Mouse (Mus musculus) neural tube, embryonic 11.5 days (tissue): ENCODE measurements around the gene Sgip1. TPM values are rescaled to one million over a fixed set of nuclear protein-coding genes. Genes with fewer than 3 reads are reported as not detected.

Source experiments
- ATAC-seq: fragments of 200-750 bp; cut with Nextera tagmentation; 2 replicates; pipeline ENCODE4 v1.8.0; 2017; ENCODE audit warnings: moderate number of reproducible peaks, mild to moderate bottlenecking, moderate TSS enrichment, moderate library complexity; ENCODE audit not compliant: insufficient read depth, low FRiP score, low TSS enrichment
- DNase-seq: peaks from one replicate; pipeline ENCODE4 v3.0.0-alpha.2; 2015; ENCODE audit warnings: low spot score
- H3K27ac ChIP-seq: fragments of 300-500 bp; sonication (generic); 2 replicates; pipeline ENCODE4 v1.5.1; 2014; ENCODE audit warnings: low read depth, mild to moderate bottlenecking, low read length
- H3K27me3 ChIP-seq: fragments of 300-500 bp; sonication (generic); 2 replicates; pipeline ENCODE4 v1.6.1; 2014; ENCODE audit warnings: mild to moderate bottlenecking, low read length, mixed read lengths; ENCODE audit not compliant: control insufficient read depth, insufficient read depth
- H3K36me3 ChIP-seq: fragments of 300-500 bp; sonication (generic); 2 replicates; pipeline ENCODE4 v1.6.1; 2014; ENCODE audit warnings: mild to moderate bottlenecking, low read length, moderate library complexity, mixed read lengths; ENCODE audit not compliant: control insufficient read depth, insufficient read depth
- H3K4me1 ChIP-seq: fragments of 300-500 bp; sonication (generic); 2 replicates; pipeline ENCODE4 v1.6.1; 2014; ENCODE audit warnings: low read length, mixed read lengths; ENCODE audit not compliant: control insufficient read depth, insufficient read depth
- H3K4me2 ChIP-seq: fragments of 300-500 bp; sonication (generic); 2 replicates; pipeline ENCODE4 v1.6.1; 2014; ENCODE audit warnings: low read depth, mild to moderate bottlenecking, moderate library complexity
- H3K4me3 ChIP-seq: fragments of 300-500 bp; sonication (generic); 2 replicates; pipeline ENCODE4 v1.5.1; 2014; ENCODE audit warnings: low read depth, low read length
- H3K9ac ChIP-seq: fragments of 300-500 bp; sonication (generic); 2 replicates; pipeline ENCODE4 v1.6.1; 2014; ENCODE audit warnings: mild to moderate bottlenecking, low read length
- H3K9me3 ChIP-seq: fragments of 300-500 bp; sonication (generic); 2 replicates; pipeline ENCODE4 v1.6.1; 2016; ENCODE audit warnings: low read length; ENCODE audit not compliant: control insufficient read depth
- WGBS: fragments of 180-500 bp; shearing (Covaris S2); extraction: QIAGEN DNeasy Blood & Tissue Kit; methylation state at CpG from one replicate; pipeline ENCODE4 v1.1.7; 2014; 5-methylcytosine and 5-hydroxymethylcytosine counted together
- polyA plus RNA-seq: library from polyadenylated mRNA; unstranded; fragments of >200 nt; fragmentation: Nextera tagmentation; extraction: Ambion mirVana; gene quantifications from 2 replicates; pipeline ENCODE4 v1.2.1, GENCODE M21; 2014

Gene Sgip1
- polyA plus RNA-seq, 1 experiment from 2014 or later: 20.0 TPM

DNA sequence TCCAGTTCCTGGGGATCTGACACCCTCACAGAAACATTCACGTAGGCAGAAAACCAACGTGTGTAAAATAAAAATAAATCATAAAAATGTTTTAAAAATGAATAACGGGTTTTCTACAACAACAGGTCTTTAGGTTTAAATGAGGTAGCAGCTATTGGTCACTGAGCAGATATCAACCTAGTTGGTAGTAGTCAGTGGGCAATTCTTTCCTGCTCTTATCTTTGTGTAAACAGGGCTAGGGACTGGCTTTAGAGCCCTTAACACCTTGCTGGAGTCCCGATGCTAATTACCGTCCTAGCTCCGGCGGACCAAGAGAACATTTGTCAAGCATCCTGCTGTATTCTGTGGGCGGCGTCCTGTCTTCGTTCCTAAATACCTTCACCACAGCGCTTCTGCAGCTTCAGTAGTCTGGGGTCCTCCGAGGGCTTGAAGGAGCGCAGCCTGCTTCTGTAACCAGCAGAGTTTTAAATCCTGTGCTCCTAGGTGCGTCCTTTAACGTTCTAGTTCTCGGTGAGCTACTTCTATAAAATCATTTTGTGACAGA is 236.8 kb downstream of the Sgip1 start:
- Histone ChIP-seq H3K27ac (no peak overlapping the region), H3K9me3 (no peaks in the 10 kb centered on the region), H3K36me3 (no peaks in the 10 kb centered on the region), H3K27me3 (peaks cover 2% of the 10 kb centered on the region; the same call in 1 of the 2 replicates), H3K9ac (no peak overlapping the region), H3K4me1 (peaks cover 6% of the 10 kb centered on the region; the same call in 1 of the 2 replicates), H3K4me3 (no peak overlapping the region), H3K4me2 (peak overlapping the region; percentile 63)
- ATAC-seq (0 out of 2 replicates have a peak, but pooled peaks have one; percentile 9), DNase-seq (peak; percentile 21)
- 9% methylated on average over 16 of the region's 16 CpGs for WGBS

DNA sequence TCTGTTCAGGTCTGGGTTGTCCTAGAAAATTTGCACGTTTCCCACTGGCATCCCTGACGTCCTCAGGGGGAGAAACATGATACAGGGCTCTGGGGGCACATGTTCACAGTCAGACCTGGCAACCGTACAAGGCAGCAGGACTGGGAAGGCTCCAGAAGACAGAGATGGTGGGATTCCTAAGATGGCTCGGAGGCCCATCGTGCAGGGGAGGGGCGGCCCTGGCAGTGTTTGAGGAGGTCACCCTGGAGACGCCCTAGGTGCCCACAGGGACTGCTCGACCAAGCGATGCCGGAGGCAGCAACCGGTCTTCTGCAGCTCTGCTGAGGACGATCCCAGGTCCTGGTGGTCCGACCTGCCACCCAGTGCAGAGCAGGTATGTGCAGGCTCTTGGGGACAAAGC is 237.3 kb downstream of the Sgip1 start, which contains the start of gene Tctex1d1:
Gene Tctex1d1, plus strand, starts transcription at position 167 of the 400 bp plus-strand sequence.
- H3K27me3 ChIP-seq: peaks cover 2% of the 10 kb centered on the region; the same call in 1 of the 2 replicates
- H3K4me3 ChIP-seq: peak within 1 kb of the TSS; percentile 28
- H3K9ac ChIP-seq: peak within 1 kb of the TSS; percentile 26; the same call in 1 of the 2 replicates
- no peak within 1 kb of the TSS for H3K27ac ChIP-seq
- H3K4me1 ChIP-seq: peaks cover 6% of the 10 kb centered on the region; the same call in 1 of the 2 replicates
- DNase-seq (peak; percentile 46), ATAC-seq (peak; percentile 16; the same call in 1 of the 2 replicates)
- 4% methylated on average over 13 of the region's 13 CpGs for WGBS
- H3K36me3 ChIP-seq: no peaks in the 10 kb centered on the region
- H3K9me3 ChIP-seq: no peaks in the 10 kb centered on the region
- peak within 1 kb of the TSS; percentile 63 for H3K4me2 ChIP-seq

DNA sequence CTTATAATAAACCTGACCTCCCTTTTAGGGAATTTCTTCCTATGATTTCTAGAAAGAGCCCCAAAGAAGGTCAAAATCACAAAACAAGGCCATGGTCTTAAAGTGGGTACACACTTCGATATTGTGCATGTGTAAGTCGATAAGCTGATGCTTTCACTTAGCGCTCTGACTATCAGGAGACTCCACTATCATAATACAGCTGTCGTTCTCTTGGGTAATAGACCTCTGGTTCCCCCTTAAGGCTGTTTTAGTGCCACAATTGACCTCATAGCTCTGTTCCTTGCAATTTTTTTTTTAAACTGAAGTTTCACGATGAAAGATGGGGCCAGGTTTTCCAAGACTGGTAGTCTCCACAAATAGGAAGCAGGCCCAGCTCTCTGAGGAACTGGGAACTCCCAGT is 238.3 kb downstream of the Sgip1 start:
- no peaks in the 10 kb centered on the region for H3K36me3 ChIP-seq
- H3K27me3 ChIP-seq: peaks cover 2% of the 10 kb centered on the region; the same call in 1 of the 2 replicates
- no peak overlapping the region for H3K4me2 ChIP-seq
- peaks cover 6% of the 10 kb centered on the region; the same call in 1 of the 2 replicates for H3K4me1 ChIP-seq
- no peak overlapping the region for H3K4me3 ChIP-seq
- H3K9me3 ChIP-seq: no peaks in the 10 kb centered on the region
- no peak for ATAC-seq
- H3K27ac ChIP-seq: no peak overlapping the region
- H3K9ac ChIP-seq: no peak overlapping the region
- WGBS: 65% methylated on average over 5 of the region's 5 CpGs
- no peak for DNase-seq

DNA sequence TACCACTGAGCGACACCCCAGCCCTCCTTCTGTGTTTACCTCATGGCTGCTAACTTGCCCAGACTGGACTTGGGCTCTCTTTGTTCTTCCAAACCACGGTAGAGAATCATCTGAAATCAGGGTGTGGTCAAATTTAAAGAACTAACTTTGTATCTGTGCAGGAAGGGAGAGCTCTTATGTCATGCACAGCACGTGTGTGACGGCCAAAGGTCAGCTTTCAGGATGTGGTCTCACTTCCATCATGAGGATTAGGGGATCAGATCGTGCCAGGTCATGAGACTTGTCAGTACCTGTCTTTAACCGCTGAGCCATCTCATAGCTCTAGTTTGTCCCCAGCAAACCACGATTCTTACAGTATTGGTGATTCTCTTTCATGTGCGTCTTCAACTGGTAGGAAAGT is 240.6 kb downstream of the Sgip1 start:
- Histone ChIP-seq H3K4me2 (no peak overlapping the region), H3K9ac (no peak overlapping the region), H3K4me3 (no peak overlapping the region), H3K9me3 (no peaks in the 10 kb centered on the region), H3K4me1 (peaks cover 6% of the 10 kb centered on the region; the same call in 1 of the 2 replicates), H3K27ac (no peak overlapping the region), H3K36me3 (no peaks in the 10 kb centered on the region), H3K27me3 (peaks cover 2% of the 10 kb centered on the region; the same call in 1 of the 2 replicates)
- no peak for DNase-seq
- 91% methylated on average over 8 of the region's 8 CpGs for WGBS
- no peak for ATAC-seq

DNA sequence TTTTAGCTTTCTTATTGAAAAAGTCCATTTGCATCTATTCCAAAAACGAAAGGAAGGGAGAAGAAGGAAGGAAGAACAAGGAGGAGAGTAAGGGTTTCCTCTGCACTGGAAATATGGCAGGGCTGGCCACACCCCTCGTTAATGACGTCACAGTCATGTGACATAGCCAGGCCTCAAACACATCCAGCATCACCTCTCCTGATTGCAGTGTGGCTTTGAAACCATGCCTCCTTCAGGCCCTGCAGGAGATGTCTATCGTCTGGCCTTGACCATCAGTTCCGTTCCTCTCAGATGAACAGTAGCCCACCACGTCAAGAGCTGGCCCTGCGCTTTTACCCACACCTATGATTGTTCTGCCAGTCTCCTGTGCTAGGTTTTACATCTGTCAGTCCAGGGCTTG is 245.1 kb downstream of the Sgip1 start:
- Histone ChIP-seq H3K9ac (no peak overlapping the region), H3K4me1 (no peaks in the 10 kb centered on the region), H3K4me2 (no peak overlapping the region), H3K4me3 (no peak overlapping the region), H3K27ac (no peak overlapping the region), H3K27me3 (no peaks in the 10 kb centered on the region), H3K36me3 (no peaks in the 10 kb centered on the region), H3K9me3 (no peaks in the 10 kb centered on the region)
- WGBS: 80% methylated on average over 7 of the region's 7 CpGs
- no peak for DNase-seq
- ATAC-seq: no peak

DNA sequence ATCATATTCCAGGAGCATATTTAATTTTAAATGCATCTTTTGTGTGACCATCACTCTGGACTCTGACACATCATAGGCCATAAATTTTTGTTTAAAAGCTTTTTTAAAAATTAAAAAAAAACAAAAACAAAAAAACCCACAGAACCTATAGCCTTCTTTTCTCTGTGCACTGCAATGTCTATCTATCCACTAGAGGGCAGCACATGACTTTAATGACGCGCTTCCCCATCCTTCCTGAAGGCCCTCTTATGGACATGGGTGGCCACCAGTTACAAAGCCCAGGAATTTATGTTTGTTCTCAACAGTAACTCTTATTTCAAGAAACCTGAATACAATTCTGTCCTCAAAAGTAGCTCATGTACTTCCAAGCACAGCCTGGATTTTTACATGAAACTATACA is 245.8 kb downstream of the Sgip1 start:
- no peaks in the 10 kb centered on the region for H3K36me3 ChIP-seq
- no peak overlapping the region for H3K9ac ChIP-seq
- 2% methylated on average over 2 of the region's 2 CpGs for WGBS
- ATAC-seq (peak; percentile 68; the same call in 1 of the 2 replicates), DNase-seq (peak; percentile 44)
- no peaks in the 10 kb centered on the region for H3K27me3 ChIP-seq
- H3K4me1 ChIP-seq: no peaks in the 10 kb centered on the region
- H3K27ac ChIP-seq: no peak overlapping the region
- H3K4me3 ChIP-seq: no peak overlapping the region
- no peaks in the 10 kb centered on the region for H3K9me3 ChIP-seq
- no peak overlapping the region for H3K4me2 ChIP-seq

DNA sequence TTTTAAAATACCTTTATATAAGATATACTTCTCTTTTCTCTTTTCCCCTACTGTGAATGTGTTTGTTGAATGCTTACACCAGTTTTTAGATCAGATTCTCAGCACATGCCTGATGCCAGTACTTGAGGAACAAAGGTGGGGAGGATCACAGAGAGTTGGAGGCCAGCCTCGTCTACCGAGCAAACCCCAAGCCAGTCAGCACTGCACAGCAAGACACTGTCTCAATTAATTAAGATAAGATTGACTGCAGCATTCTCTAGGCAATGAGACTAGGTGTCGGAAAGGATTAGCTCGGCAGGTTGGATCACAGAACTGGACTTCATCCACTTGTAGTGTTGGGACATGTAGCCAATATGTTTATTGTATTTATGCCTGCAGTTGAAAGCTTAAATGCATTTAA is 246.2 kb downstream of the Sgip1 start:
- DNase-seq (no peak), ATAC-seq (no peak)
- no peaks in the 10 kb centered on the region for H3K4me1 ChIP-seq
- H3K36me3 ChIP-seq: no peaks in the 10 kb centered on the region
- 72% methylated on average over 4 of the region's 4 CpGs for WGBS
- no peaks in the 10 kb centered on the region for H3K27me3 ChIP-seq
- H3K4me2 ChIP-seq: no peak overlapping the region
- H3K9ac ChIP-seq: no peak overlapping the region
- H3K9me3 ChIP-seq: no peaks in the 10 kb centered on the region
- no peak overlapping the region for H3K4me3 ChIP-seq
- no peak overlapping the region for H3K27ac ChIP-seq

DNA sequence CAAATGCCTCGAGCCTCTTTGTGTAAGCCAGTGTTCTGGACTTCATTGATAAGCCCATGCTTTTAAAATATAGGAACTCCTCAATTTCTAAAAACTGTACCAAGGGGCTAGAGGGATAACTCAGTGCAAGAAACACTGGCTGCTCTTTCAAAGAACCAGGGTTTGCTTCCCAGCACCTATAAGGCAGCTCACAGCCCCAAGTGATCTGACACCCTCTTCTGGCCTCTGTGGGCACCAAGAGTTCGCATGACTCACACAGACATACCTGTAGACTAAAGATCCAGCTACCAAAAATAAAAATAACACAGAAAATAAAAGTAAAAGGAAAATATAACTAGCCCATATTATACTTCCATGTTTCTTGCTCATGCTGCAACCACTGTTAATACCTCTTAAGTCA is 246.7 kb downstream of the Sgip1 start:
- Histone ChIP-seq H3K27ac (no peak overlapping the region), H3K4me1 (no peaks in the 10 kb centered on the region), H3K9ac (no peak overlapping the region), H3K4me2 (no peak overlapping the region), H3K4me3 (no peak overlapping the region), H3K36me3 (no peaks in the 10 kb centered on the region), H3K27me3 (no peaks in the 10 kb centered on the region), H3K9me3 (no peaks in the 10 kb centered on the region)
- ATAC-seq (no peak), DNase-seq (no peak)
- WGBS: 82% methylated on average over 2 of the region's 2 CpGs

DNA sequence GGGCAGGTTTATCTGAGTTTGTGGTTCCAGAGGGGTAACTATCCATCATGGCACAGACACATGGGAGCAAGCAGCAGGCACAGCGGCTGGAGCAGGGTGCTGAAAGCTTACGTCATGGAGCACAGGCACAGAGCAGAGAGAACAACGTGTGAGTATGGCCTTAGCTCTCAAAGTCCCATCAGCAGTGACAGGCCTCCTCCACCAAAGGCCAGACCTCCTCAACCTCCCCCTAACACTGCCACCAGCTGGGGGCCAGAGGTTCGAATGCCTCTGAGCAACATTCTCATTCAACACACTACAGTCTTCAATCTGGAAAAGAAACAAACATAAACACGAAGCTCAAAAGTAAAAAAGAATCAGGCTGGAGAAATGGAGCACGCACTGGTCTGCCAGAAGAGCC is 247.4 kb downstream of the Sgip1 start:
- no peaks in the 10 kb centered on the region for H3K4me1 ChIP-seq
- WGBS: 80% methylated on average over 6 of the region's 6 CpGs
- ATAC-seq: no peak

More for the DNA sequence above, 247.4 kb downstream of the Sgip1 start:
- no peaks in the 10 kb centered on the region for H3K27me3 ChIP-seq
- no peaks in the 10 kb centered on the region for H3K9me3 ChIP-seq
- no peak overlapping the region for H3K9ac ChIP-seq
- H3K4me3 ChIP-seq: no peak overlapping the region
- no peak for DNase-seq
- H3K36me3 ChIP-seq: no peaks in the 10 kb centered on the region
- H3K27ac ChIP-seq: no peak overlapping the region
- H3K4me2 ChIP-seq: no peak overlapping the region
